Mouse (Mus musculus): Measurements from ENCODE around the gene Prdm1. TPM values are rescaled to one million over a fixed set of nuclear protein-coding genes. Genes with fewer than 3 reads are reported as not detected.

The Prdm1 gene
- total and polyA plus RNA-seq, 3 experiments = 0.89 to 1.6 (median 0.97) TPM

DNA sequence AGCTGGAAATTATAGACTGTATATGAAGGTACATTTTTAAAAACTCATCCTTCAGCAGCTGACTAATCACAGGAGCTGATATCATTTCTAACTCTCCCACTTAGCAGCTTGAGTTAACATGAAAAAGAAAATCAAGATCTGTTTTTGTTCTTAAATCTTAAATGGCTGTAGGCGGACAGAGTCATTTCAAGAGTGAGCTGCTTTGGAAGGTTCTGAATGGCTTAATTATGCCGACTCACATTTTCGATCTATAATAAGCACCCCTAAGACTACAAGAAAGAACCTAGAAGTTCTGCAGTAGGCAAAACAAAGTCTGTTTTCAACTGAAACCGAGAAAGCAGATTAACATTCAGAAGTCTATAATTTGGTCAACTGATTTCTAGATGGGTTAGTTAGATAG lies 83.9 kb downstream of the Prdm1 start:
- intact Hi-C loops (cut with DNase I) = no loop called here
- 75% methylated on average over 4 of the region's 4 CpGs for WGBS
- Histone ChIP-seq H3K27me3 (ENCODE audit: control insufficient read depth, insufficient read depth, low read length) (no peaks in the 10 kb centered on the region), H3K4me3 (no peak overlapping the region), H3K9ac (ENCODE audit: low read depth, low read length) (no peak overlapping the region), H3K79me2 (replicated peaks; ENCODE audit: control insufficient read depth, insufficient read depth, low read length) (no peaks in the 10 kb centered on the region), H3K36me3 (ENCODE audit: control insufficient read depth, insufficient read depth, low read length) (peaks cover 4% of the 10 kb centered on the region), H3K4me1 (ENCODE audit: control insufficient read depth, insufficient read depth, low read length) (peaks cover 1% of the 10 kb centered on the region; the same call in 1 of the 2 replicates), H3K27ac (no peak overlapping the region)
- no peak for DNase-seq
- TF ChIP-seq POLR2A (IDR thresholded peaks at IDR 0.05; ENCODE audit: insufficient read depth, low read depth, low read length) (no peak), CTCF (IDR thresholded peaks at IDR 0.05) (no peak), EP300 (IDR thresholded peaks at IDR 0.05; ENCODE audit: insufficient read depth, low read depth, low read length) (no peak)

DNA sequence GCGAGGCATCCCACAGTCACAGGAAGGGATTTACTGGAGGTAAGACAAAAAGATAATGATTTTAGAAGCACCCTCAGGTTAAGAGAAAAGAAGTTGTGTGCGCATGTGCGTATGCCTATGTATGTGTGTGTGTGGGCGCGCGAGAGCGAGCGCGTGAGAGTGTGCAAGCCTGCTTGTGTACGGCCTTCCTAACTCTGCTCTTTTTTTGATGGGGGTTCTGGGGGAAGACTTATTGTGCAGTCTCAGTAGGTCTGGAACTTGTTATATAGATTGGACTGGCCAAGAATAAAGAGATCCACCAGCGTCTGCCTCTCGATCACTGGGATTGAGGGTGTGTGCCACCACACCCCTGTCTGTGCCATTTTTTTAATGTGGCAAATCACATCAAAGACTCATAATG lies 84.6 kb downstream of the Prdm1 start:
- Histone ChIP-seq H3K4me1 (ENCODE audit: control insufficient read depth, insufficient read depth, low read length) (peaks cover 1% of the 10 kb centered on the region; the same call in 1 of the 2 replicates), H3K36me3 (ENCODE audit: control insufficient read depth, insufficient read depth, low read length) (peaks cover 3% of the 10 kb centered on the region), H3K27ac (no peak overlapping the region), H3K4me3 (no peak overlapping the region), H3K79me2 (replicated peaks; ENCODE audit: control insufficient read depth, insufficient read depth, low read length) (no peaks in the 10 kb centered on the region), H3K27me3 (ENCODE audit: control insufficient read depth, insufficient read depth, low read length) (no peaks in the 10 kb centered on the region), H3K9ac (ENCODE audit: low read depth, low read length) (no peak overlapping the region)
- WGBS = 57% methylated on average over 12 of the region's 12 CpGs
- no peak for TF ChIP-seq CTCF (IDR thresholded peaks at IDR 0.05)
- no peak for TF ChIP-seq EP300 (IDR thresholded peaks at IDR 0.05; ENCODE audit: insufficient read depth, low read depth, low read length)
- no peak for TF ChIP-seq POLR2A (IDR thresholded peaks at IDR 0.05; ENCODE audit: insufficient read depth, low read depth, low read length)
- DNase-seq = no peak
- intact Hi-C loops (cut with DNase I) = no loop called here

DNA sequence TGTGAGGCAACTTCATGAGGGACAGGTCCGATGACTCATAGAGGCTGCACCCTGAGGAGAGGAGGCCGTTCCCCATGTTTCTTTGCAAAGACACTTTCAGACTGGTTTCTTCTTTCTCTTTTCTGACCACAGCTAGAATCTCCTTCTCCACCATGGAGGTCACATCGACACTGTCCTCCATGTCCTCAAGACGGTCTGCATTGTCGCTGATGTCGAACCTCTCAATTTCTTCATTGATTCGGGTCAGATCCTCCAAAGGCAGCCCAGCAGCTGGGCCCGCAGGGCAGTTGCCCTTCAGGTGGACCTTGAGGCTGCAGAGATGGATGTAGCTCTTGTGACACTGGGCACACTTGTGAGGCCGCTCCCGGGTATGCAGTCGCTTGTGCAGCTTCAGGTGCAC lies 88.6 kb downstream of the Prdm1 start:
- intact Hi-C loops (cut with DNase I) = no loop called here
- H3K9ac ChIP-seq (ENCODE audit: low read depth, low read length) = no peak overlapping the region
- H3K27me3 ChIP-seq (ENCODE audit: control insufficient read depth, insufficient read depth, low read length) = no peaks in the 10 kb centered on the region
- no peaks in the 10 kb centered on the region; the same call in 1 of the 2 replicates for H3K4me1 ChIP-seq (ENCODE audit: control insufficient read depth, insufficient read depth, low read length)
- H3K27ac ChIP-seq = no peak overlapping the region
- no peak for DNase-seq
- 92% methylated on average over 11 of the region's 11 CpGs for WGBS
- no peaks in the 10 kb centered on the region; the same call in 1 of the 2 replicates for H3K36me3 ChIP-seq (ENCODE audit: control insufficient read depth, insufficient read depth, low read length)
- no peaks in the 10 kb centered on the region for H3K79me2 ChIP-seq (replicated peaks; ENCODE audit: control insufficient read depth, insufficient read depth, low read length)
- no peak overlapping the region for H3K4me3 ChIP-seq
- TF ChIP-seq CTCF (IDR thresholded peaks at IDR 0.05) (no peak), POLR2A (IDR thresholded peaks at IDR 0.05; ENCODE audit: insufficient read depth, low read depth, low read length) (no peak), EP300 (IDR thresholded peaks at IDR 0.05; ENCODE audit: insufficient read depth, low read depth, low read length) (no peak)

DNA sequence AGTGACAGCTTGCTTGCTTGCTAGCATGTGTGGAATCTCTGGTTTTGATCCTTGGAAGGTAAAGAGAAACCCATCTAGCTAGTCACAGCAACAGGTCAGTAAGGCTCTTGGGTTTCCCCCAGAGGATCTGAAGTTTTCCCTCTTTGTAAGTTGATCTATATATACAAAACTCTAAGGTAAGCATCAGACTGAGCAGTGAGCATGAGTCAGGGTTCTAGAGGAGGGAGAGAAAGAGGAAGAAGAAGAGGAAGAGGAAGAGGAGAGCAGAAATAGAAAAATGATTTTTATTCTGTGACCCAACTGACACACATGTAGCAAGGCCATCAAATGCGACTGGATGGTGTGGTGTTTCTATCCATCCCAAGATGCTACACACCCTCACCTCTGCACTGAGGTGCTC lies 90.7 kb downstream of the Prdm1 start:
- intact Hi-C loops (cut with DNase I) = no loop called here
- 85% methylated on average over 1 of the region's 1 CpGs for WGBS
- H3K27me3 ChIP-seq (ENCODE audit: control insufficient read depth, insufficient read depth, low read length) = no peaks in the 10 kb centered on the region
- no peak overlapping the region for H3K27ac ChIP-seq
- TF ChIP-seq POLR2A (IDR thresholded peaks at IDR 0.05; ENCODE audit: insufficient read depth, low read depth, low read length) (no peak), CTCF (IDR thresholded peaks at IDR 0.05) (no peak), EP300 (IDR thresholded peaks at IDR 0.05; ENCODE audit: insufficient read depth, low read depth, low read length) (no peak)
- H3K4me1 ChIP-seq (ENCODE audit: control insufficient read depth, insufficient read depth, low read length) = no peaks in the 10 kb centered on the region; the same call in 1 of the 2 replicates
- H3K4me3 ChIP-seq = no peak overlapping the region
- H3K36me3 ChIP-seq (ENCODE audit: control insufficient read depth, insufficient read depth, low read length) = no peaks in the 10 kb centered on the region
- no peak for DNase-seq
- H3K79me2 ChIP-seq (replicated peaks; ENCODE audit: control insufficient read depth, insufficient read depth, low read length) = no peaks in the 10 kb centered on the region
- H3K9ac ChIP-seq (ENCODE audit: low read depth, low read length) = no peak overlapping the region

DNA sequence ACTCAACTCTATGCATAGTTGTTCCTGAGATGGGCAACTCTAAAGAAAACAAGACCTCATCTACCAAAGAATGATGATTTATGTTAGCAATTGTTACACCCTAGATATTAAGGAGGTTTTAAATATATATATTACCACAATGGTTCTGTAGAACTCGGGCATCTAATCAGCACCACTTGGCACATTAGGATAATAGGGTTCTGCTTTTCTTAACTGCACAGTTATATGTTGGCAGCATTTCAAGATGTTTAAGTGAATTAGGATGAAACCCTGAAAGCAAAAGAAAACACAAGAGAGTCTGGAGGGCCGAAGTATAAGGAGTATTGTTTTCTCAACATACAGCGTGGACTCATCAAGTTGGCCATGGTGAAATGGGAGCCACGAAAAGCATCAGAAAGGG lies 92.3 kb downstream of the Prdm1 start:
- H3K4me1 ChIP-seq (ENCODE audit: control insufficient read depth, insufficient read depth, low read length) = no peaks in the 10 kb centered on the region; the same call in 1 of the 2 replicates
- no peaks in the 10 kb centered on the region for H3K79me2 ChIP-seq (replicated peaks; ENCODE audit: control insufficient read depth, insufficient read depth, low read length)
- H3K36me3 ChIP-seq (ENCODE audit: control insufficient read depth, insufficient read depth, low read length) = no peaks in the 10 kb centered on the region
- TF ChIP-seq POLR2A (IDR thresholded peaks at IDR 0.05; ENCODE audit: insufficient read depth, low read depth, low read length) (no peak), EP300 (IDR thresholded peaks at IDR 0.05; ENCODE audit: insufficient read depth, low read depth, low read length) (no peak), CTCF (IDR thresholded peaks at IDR 0.05) (no peak)
- no peak overlapping the region for H3K4me3 ChIP-seq
- no peaks in the 10 kb centered on the region for H3K27me3 ChIP-seq (ENCODE audit: control insufficient read depth, insufficient read depth, low read length)
- intact Hi-C loops (cut with DNase I) = no loop called here
- WGBS = 79% methylated on average over 4 of the region's 4 CpGs
- no peak for DNase-seq
- no peak overlapping the region for H3K27ac ChIP-seq
- H3K9ac ChIP-seq (ENCODE audit: low read depth, low read length) = no peak overlapping the region

DNA sequence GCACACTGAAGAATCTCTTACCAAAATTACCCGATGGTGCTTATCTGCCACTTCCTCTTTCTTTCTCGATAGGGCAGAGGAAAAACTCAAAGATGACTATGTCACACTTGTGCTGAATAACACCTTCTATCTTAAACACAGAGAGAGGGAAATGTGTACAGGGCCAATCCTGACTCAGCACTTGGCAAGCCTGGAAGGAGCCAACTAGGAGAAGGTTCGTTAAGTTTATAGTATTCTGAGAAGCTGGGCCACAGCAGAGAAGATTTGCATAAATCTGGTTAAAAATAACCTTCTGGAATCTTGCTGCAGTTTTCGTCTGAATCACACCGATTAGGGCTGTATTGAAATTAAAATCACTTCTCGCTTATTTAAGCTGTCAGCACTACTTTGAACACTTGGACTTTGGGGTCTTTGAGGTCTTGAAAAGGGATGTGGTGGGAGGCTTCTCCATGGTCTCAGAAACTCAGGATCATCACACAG lies 93.6 kb downstream of the Prdm1 start:
- Histone ChIP-seq H3K27me3 (ENCODE audit: control insufficient read depth, insufficient read depth, low read length) (no peaks in the 10 kb centered on the region), H3K36me3 (ENCODE audit: control insufficient read depth, insufficient read depth, low read length) (no peaks in the 10 kb centered on the region), H3K4me1 (ENCODE audit: control insufficient read depth, insufficient read depth, low read length) (no peaks in the 10 kb centered on the region; the same call in 1 of the 2 replicates), H3K9ac (ENCODE audit: low read depth, low read length) (no peak overlapping the region), H3K27ac (no peak overlapping the region), H3K79me2 (replicated peaks; ENCODE audit: control insufficient read depth, insufficient read depth, low read length) (no peaks in the 10 kb centered on the region), H3K4me3 (no peak overlapping the region)
- peak in 1 of 2 experiments; percentile 20 for DNase-seq
- no peak for TF ChIP-seq POLR2A (IDR thresholded peaks at IDR 0.05; ENCODE audit: insufficient read depth, low read depth, low read length)
- TF ChIP-seq EP300 (IDR thresholded peaks at IDR 0.05; ENCODE audit: insufficient read depth, low read depth, low read length) = no peak
- no peak for TF ChIP-seq CTCF (IDR thresholded peaks at IDR 0.05)
- intact Hi-C loops (cut with DNase I) = no loop called here
- 39% methylated on average over 6 of the region's 6 CpGs for WGBS
